Mouse (Mus musculus) mesoderm, embryonic 11.5 days (tissue): Measurements from ENCODE around the gene Dusp18.
"Not testable (repeated sequence)": the region's sequence is repeated elsewhere in the genome, so short reads cannot be mapped to it uniquely, and the experiment has no call there.

Experiments used
- DNase-seq: peaks from one replicate; pipeline ENCODE4 v3.0.0-alpha.2; 2012; ENCODE audit warnings: low read depth, low spot score

The Dusp18 gene

DNA sequence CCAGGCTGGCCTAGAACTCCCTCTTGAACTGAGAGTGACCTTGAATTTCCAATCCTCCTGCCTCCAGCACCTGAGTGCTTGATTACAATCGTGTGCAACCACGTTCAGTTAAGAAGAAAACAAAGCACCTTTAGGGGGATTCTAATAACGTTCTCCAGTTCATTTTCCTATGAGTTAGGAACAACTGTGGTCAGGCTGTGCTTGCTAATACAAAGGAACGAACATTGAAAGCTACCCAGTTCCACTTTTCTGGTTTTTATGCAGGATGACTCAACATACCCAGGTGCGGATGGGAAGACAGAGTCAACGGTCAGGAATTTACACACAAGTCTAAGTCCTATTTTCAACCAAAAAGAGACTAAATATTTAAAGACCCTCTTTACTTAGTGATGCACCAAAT, 1.1 kb upstream of the Dusp18 start:
- no peak for DNase-seq

DNA sequence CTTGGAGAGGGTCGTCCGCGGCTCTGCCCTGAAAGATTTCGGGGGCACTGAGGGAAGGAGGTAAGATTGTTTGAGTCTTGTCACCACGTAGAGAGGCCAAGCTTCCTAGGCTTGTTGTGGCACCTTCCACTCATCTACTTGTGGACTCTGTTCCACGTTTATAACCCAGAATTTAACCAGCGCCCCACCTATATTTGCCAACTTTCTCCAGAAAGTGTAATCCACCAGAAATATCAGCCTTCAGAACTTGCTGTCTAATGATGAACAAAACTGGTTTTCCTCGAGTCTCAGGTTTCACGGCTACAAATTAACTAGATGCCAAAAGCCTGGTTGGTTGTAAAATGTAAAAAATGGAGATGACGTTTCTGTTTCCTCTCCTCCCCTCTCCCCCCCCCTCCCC, 418 bp downstream of the Dusp18 start:
- DNase-seq: peak; percentile 47

DNA sequence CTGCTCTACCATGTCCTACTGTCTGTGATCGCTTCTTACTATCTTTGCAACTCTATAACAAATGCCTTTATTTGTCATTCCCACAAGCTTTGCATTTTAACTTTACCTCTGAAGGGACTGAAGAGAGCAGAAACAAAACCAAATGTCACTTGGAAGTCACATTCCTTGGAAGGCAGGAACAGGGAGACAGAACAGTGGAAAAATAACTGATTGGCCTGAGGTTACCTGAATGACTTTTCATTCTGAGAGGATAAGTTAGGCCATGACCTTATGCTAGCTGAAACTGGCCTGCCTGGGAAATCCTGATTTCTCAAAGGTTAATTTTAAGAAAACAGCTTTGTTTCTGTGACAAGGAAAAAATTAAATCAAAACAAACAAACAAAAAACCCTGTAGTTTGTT, 893 bp downstream of the Dusp18 start:
- DNase-seq: no peak

DNA sequence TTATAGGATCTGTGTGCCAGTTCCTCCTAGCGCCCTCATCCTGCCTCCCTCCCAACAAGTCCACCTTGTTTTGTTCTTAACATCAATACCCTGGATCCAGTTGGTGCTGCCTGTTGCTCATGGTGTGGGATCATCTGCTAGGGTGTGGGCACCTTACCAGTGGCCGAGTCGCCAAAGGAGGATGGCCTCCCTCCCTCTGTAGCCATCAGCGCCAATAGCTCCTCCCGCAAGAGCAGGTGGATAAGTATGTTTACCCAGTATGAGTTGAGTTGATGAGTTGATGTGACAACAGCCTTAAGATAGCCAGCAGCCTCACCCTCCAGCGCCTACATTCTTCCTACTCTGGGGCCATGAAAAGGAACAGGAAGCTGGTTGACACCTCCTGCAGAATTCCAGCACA, 5.3 kb downstream of the Dusp18 start:
- no peak for DNase-seq

DNA sequence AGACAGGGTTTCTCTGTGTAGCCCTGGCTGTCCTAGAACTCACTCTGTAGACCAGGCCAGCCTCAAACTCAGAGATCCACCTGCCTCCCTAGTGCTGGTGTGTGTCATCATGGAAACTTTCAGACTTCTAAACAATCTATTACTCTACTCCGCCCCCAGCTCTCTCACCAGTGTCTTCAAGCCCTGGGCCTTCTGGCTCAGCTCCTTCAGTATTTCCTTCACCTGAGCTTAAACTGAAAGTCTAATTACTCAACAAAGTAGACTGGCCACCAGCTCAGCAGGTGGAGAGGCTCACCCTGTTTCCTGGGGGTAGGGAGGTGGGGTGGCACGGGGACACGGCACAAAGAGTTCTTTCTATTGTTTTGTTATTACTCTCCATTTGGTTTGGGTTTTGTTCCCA, 7.5 kb downstream of the Dusp18 start:
- no peak for DNase-seq

DNA sequence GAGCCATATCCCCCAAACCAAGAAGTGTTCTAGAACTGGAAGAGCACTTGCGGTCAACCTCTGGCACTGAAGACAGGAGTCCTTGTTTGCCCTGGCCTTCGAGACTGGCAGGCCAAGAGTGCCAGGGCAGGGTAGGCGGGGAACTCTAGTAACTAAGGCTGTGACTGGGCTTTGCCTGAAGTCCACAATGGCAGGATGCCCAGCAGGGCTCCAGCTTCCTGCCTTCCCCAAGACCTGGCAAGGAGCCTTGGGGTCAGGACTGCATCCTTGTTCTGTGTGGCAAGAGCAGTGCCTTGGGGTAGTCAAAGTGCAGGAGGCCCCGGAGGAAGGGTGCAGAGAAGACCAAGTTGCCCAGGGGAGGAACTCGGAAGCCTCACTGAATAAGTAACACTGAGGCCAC, 8.0 kb downstream of the Dusp18 start:
- DNase-seq: no peak

DNA sequence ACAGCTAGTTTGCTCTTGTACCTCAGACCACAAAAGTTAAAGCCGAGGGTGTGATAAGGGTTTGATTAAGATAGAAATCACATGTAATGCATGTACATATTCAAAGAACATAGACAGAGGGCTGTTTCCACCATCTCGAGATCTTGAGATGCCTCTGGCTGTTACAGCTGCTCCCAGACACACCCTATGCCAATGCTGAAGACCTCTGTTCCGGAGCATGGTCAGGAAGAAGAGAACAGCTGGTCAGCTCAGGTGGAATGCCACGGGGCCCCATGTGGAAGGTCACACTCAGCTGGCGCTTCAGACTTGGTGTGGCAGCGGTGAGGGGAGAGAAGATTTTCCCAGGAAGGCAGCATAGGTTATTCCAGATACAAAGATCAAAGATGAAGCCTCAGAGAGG, 9.6 kb downstream of the Dusp18 start:
- DNase-seq: no peak

DNA sequence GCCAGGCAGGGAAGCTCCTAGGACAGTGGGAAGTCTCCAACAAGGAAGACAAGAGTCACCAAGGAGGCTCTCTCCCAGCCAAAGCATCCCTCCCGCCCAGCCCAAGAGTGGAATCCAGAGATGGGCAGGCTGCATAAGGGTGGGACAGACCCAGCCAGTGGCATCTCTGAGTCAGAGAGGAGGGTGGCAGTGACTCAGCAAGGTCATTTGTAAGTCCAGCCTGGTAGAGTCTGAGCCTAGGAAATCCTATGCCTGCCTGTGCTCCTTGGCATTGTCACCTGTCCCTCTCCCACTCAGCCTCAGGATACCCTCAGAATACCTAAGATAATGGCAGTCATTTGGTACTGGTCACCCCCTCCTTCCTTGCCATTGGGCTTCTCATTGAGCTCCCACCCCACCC, 10.4 kb downstream of the Dusp18 start:
- no peak for DNase-seq

DNA sequence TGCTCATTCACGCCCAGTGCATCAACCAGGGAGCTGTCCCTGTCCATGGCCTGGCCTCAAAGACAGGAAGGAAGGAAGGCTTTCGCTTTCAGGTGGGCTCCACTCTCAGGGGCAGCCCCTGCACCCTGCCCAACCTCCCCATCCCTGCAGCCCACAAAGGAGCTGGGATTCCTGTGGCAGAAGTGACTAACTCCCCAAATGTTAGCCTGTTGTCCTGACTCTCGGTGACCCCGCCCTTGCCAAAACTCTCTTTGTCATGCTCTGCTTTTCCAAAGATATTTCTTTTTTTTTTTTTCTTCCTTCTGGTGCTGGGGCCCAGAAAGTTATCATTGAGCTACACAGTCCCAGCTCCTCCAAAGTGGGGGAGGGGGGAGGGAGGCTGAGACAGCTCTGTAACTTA, 14.2 kb downstream of the Dusp18 start:
- no peak for DNase-seq

DNA sequence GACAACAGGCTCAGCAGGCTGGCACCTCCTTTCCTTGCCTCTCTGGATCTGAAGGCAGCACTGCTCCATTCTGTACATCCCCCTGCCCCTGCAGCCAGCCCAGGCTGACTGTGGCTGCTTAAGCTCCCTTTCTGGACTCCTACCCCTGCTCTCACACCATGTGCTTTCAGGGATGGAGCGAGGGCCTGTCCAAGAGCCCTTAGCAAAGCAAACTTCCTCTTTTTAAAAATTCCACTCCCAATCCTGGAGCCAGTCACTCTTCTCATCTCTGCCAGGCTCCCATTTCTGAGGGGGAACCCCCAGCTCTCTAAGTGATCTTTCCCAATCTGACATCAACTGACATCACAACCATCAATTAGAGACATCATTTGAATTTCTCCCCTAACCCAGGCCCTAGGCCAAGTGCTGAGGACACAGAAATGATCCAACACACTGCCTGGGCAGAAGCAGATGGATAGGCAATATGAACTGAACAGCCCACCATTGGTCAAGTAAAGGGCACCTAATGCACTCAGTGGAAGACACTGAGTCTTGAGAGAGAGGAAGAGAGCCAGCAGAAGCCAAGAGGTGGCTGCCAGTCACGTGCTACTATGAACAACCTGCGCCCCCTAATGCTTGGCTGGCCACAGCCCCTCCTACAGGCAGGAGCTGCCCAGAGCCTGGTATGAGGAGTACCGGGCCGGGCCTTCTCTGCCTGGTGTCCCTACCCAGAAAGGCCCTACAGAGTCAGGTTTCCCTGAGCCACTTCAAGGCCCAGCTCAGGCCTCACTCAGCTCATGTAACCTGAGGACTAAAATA, 15.7 kb downstream of the Dusp18 start:
- DNase-seq: no peak

DNA sequence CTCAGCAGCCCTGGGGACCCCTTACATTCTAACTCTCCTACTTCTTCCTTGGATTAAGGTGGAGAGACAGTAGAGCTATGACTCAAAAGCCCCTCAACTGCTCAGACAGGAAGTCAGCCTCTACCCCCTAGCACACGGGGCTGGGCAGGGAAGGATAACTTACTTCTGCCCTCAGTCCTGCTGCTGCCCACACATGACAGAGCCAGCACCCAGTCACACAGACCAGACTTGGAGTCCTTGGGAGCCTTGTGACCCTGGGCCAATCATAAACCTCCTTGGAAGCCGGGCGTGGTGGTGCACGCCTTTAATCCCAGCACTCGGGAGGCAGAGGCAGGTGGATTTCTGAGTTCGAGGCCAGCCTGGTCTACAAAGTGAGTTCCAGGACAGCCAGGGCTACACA, 16.4 kb downstream of the Dusp18 start:
- not testable (repeated sequence) for DNase-seq

DNA sequence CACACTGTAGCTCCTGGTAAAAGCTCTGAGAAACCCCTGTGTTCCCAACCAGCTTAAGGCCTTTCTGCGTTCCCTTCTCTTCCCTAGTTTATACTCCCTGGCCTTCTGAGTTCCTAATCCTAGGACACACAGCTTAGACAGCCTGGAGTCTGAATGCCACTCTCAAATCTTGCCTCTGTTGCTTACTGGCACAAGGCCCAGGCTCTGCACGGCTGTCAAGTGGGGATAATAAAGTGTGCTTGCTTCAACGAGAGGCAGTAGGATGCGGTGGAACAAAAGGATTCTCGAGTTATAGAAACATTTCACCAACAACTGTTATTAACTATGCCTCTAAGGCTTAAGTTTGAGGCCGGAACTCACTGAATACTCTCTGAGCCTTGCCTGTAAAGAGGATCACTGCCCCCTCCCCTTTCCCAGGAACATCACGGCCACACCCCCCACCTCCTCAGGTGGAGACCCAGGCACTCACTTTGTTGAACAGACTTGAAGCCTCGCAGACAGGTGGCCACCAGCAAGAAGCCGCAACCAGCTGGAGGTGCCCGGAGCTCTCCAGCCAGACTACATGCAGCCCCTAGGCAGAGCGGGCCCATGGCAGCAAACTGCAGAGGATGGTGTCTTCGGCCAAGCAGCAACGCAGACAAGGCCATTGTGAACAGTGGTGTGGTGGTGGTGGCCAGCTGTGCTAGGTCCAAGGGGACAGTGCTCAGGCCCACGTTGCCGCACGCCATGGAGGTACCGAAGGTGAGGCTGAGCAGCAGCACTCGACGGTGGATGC, 17.2 kb downstream of the Dusp18 start:
- DNase-seq: peak; percentile 4

DNA sequence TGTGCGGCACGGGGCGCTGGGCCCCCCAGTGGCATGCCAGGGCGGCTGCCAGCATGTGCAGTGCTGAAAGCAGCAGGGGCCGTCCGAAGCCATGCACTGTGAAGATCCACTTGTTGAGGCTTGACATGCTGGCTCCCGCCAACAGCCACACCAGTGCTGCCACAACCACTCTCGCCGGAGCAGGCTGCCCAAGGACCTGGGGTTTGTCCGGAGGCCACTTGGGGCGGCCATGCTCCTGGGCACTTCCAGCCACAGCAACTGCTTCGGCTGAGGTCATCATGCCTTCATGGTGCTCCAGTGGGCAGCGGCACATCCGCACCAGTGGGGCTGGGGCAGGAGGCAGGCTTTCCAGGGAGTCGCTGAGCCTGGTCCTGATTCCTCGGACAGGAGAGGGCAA, 17.8 kb downstream of the Dusp18 start:
- DNase-seq: peak; percentile 29

DNA sequence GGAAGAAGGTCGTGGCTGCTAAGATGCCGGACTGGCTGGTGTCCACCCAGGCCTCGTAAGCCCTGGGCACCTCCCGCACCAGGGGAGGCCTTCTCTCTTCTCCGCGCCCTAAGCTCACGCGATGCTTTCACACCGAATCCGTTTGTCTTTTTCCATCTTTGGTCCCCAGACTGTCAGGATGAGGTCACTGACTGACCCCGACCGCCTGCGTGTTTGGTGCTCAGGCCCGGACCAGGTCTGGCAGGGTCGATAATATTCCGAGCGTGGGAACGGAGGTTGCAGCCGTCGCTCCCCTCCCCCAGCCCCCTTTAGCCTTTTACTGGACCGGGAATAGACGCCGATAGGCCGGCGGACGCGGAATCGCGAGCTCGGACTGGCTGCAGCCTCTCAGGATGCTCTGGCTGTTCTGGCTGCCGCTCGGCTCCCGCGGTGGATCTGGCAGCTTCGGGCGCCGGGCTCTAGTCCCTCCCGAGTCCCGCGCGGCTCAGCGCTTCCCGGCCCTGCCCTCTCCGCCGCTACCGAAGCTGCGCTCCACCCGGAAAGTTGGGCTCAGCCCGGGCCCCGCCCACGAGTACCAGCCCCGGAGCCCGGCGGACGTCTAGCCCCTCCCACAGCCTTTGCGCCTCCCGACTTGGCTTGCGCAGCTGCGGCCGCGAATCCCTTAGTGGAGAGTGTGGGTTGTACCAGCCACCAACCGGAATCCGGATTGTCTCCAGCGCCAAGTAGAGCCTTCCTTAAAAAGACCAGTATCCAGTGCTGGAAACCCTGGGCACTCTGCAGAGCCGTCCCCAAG, 18.5 kb downstream of the Dusp18 start:
- DNase-seq: peak; percentile 85

DNA sequence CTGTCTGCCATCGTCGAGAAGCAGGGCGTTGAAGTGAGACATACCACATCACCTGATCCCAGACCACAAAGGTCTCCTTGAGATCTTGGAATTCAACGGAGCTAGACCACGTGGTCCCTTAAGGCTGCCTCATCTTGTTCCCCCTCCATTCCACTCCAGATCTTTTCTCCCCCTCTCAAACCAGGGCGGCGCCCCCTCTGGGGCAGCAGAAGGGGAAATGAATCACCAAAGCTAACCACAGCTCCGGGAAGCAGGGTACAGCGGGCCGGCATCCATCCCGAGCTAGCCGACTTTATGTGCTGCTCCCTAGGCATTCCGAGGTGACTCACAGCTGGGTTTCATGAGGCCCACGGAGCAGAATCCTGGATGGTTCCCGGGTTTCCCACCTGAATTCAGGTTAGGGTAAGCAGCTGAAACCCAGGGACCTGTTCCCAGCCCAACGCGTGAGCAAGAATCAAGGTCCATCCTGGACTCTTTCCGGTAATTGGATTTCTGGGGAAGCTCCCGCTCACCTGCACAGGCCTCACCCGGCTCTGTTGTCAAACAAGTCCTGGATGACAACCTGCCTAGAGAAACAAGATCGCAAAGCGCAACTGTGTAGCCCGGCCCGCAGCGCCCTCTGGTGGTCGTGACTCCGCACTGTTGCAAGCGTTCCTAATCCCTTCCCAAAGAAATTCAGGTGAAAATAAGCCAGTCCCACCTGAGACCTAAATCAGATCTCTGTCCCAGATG, 19.2 kb downstream of the Dusp18 start, which contains the start of gene Slc35e4:
Gene Slc35e4, minus strand, starts transcription at position 556 of the 732 bp plus-strand sequence.
- peak; percentile 84 for DNase-seq

DNA sequence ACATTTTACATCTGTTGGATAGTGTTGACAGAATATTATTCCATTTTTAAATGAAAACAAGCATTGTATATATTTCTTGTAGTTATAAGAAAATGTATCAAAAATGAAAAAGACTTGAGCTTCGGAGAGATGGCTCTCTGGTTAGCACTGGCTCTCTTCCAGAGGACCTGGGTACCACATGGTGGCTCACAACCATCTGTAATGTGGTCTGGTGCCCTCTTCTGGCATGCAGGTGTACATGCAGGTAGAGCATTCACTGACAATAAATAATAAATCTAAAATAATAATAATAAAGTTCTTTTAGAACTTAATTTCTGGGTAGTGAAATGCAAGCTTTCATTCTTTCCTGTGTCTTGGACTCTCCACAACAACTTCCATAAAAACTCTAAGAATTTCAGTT, 23.7 kb downstream of the Dusp18 start:
- peak; percentile 18 for DNase-seq

DNA sequence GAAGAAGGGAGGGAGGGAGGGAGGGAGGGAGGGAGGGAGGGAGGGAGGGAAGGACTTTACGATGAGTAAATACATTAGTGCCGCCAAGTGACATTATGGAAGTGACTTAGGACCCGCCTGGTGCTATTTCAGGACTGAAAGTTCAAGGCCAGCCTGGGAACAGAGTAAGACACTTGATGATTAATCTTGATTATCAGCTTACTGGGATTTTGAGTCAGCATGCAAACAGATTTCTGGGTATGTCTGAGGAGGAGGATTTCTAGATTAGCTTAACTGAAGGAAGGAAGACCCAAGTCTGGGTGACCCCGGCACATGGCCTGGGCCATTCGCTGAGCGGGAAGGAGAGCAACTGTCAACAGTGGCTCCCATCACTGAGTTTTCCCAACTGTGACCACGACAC, 25.4 kb downstream of the Dusp18 start:
- no peak for DNase-seq

DNA sequence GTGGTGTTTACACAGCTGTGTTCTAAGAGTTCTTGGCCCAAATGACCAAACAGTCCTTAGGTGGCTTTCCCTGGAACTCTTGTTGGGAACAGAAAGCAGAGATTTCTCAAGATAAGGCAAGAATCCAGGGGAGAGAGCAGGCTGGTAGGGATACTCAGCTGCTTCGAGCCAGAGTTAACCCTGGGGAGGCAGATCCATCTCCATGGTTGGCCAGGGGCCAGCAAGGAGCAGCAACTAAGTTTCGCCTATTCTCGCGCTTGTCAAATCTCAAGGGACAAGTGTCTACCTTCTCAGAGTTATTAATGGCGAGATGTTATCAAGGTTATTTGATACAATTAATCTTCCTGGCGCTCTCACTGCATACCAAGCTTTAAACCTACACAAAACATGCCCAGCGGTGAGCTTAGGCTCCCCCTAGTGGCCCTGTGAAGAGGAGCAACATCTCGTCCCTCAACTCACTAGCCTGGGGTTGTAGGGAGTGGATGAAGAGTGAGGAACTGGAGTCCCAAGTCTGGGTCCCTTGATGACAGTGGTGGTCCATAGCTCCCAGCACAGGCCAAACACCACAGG, 26.3 kb downstream of the Dusp18 start:
- peak; percentile 58 for DNase-seq

DNA sequence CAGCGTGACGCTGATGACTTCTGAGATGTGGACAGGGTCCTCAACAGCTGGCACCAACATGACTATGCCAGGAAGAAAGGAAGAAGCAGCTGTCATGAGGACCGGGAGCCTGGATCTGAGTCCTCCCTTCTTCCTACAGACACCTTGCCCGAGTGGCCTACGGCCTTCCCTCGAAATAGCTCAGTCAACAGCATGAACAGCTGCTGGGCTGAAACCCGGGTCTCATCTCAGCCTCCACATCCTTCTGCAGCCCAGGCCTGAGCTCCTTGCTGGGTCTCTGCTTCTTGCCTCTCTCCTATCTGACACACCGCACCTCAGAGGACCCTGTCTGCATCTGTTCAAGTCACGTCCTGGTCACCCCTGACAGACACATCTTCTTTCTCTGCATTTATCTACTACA, 27.1 kb downstream of the Dusp18 start:
- DNase-seq: no peak

DNA sequence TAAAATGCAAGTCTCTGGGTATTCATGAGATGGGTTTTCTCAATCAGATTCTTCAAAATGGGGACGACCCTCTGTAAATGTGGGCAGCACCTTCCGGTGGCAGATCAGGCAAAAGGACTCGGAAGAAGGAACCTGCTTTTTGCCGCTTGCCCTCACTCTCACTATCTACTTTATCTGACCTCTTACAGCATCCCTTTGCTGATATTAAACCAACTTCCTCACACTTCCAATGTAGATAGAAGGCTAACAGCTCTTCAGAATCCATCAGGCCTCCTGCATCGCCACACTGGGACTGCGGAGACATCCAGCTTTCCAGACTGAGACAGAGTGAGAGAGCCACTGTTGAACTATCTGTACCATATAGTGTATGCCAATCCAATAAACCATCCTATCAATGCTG, 27.7 kb downstream of the Dusp18 start:
- DNase-seq: no peak

DNA sequence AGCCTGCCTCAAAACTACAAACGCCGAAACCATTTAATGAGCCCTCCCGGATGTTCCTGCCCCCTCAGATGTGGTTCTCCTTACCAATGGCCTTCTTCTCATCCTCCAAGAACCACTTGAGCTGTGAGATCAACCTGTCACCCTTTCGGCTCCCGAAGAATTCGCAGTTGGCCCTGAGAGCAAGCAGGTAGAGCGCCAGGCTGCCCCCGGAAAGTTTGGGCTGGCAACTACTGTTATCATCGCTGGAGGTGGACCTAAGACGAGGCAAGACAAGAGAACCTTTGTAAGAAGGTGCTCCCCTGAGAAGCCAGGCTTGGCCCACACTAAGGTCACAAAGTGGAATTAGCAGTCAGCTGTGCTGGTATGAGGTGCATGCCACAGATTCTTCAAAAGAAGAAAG, 30.9 kb downstream of the Dusp18 start:
- DNase-seq: no peak
